Mouse (Mus musculus): ENCODE data around the gene Hoxc5. TPM values are rescaled to one million over a fixed set of nuclear protein-coding genes. Genes with fewer than 3 reads are reported as not detected.

Hoxc5 gene
- polyA plus RNA-seq, 1 experiment from 2014 or later, result 0.27 TPM

DNA sequence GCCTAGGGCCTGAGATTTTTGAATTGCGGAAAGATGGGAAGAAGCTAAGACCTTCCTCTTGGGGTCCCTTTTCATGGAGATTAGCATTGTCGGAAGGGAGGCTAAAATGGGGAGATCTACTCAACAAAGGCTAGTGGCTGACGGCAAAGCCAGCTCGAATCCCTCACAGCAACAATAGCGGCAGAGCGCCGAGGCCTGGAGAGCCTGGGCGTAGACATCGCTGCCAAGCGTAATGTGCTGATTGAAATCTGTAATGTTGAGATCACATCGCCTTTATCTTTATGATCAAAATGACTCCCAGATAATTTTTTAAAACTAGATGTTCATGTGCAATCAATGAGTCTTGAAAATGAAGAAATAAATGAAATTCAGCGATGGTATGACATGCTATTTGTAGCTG, 32.8 kb upstream of the Hoxc5 start:
- 4% methylated on average over 12 of the region's 12 CpGs for WGBS (ENCODE audit: insufficient replicate concordance)
- Histone ChIP-seq H3K9me3 (replicated peaks) (no peaks in the 10 kb centered on the region), H3K36me3 (no peaks in the 10 kb centered on the region), H3K9ac (no peak overlapping the region), H3K27me3 (peaks cover 100% of the 10 kb centered on the region), H3K4me2 (no peak overlapping the region), H3K27ac (no peak overlapping the region), H3K4me3 (replicated peaks) (no peak overlapping the region), H3K4me1 (replicated peaks) (no peaks in the 10 kb centered on the region)
- DNase-seq (no peak), ATAC-seq (ENCODE audit: low read depth) (no peak)

- Histone ChIP-seq H3K27ac (no peak overlapping the region), H3K9me3 (replicated peaks) (no peaks in the 10 kb centered on the region), H3K4me1 (replicated peaks) (no peaks in the 10 kb centered on the region), H3K36me3 (no peaks in the 10 kb centered on the region), H3K27me3 (peaks cover 100% of the 10 kb centered on the region), H3K4me3 (replicated peaks) (no peak overlapping the region), H3K4me2 (no peak overlapping the region), H3K9ac (no peak overlapping the region)
- WGBS (ENCODE audit: insufficient replicate concordance), result 2% methylated on average over 27 of the region's 27 CpGs
- DNase-seq (no peak), ATAC-seq (ENCODE audit: low read depth) (no peak)
Observed at GRCm38 (mm10) chr15:102934897-102935296, 32.3 kb upstream of the Hoxc5 start.

GRCm38 (mm10) chr15:102936279-102936972, 30.8 kb upstream of the Hoxc5 start, which contains the start of gene Hoxc12:
Hoxc12 (plus strand) TSS chr15:102936757.
- WGBS (ENCODE audit: insufficient replicate concordance), result 3% methylated on average over 31 of the region's 31 CpGs
- no peak within 1 kb of the TSS for H3K4me3 ChIP-seq (replicated peaks)
- no peak within 1 kb of the TSS for H3K9ac ChIP-seq
- H3K4me2 ChIP-seq, result no peak within 1 kb of the TSS
- no peak within 1 kb of the TSS for H3K27ac ChIP-seq
- no peaks in the 10 kb centered on the region for H3K9me3 ChIP-seq (replicated peaks)
- no peaks in the 10 kb centered on the region for H3K36me3 ChIP-seq
- H3K27me3 ChIP-seq, result peaks cover 100% of the 10 kb centered on the region
- H3K4me1 ChIP-seq (replicated peaks), result no peaks in the 10 kb centered on the region
- ATAC-seq (ENCODE audit: low read depth) (no peak), DNase-seq (no peak)

DNA sequence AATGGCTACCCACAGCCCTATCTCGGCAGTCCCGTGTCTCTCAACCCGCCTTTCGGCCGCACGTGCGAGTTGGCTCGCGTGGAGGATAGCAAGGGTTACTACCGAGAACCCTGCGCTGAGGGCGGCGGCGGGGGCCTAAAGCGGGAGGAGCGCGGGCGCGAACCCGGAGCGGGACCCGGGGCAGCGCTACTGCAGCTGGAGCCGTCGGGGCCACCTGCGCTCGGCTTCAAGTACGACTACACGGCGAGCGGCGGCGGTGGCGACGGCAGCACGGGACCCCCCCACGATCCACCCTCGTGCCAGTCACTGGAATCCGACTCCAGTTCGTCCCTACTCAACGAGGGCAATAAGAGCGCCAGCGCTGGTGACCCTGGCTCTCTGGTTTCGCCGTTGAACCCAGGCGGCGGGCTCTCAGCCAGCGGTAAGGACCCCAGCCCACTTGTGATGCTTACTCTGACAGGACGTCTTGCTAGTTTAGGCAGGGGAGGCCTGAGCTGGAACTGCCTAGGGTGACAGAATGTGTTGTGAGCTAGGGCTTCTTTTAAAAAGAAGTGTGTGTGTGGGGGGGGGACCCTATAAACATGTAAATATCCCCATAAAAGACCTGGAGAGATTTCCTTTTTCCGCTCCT, 30.1 kb upstream of the Hoxc5 start:
- WGBS (ENCODE audit: insufficient replicate concordance), result 3% methylated on average over 50 of the region's 50 CpGs
- Histone ChIP-seq H3K4me2 (no peak overlapping the region), H3K4me3 (replicated peaks) (no peak overlapping the region), H3K9me3 (replicated peaks) (no peaks in the 10 kb centered on the region), H3K36me3 (no peaks in the 10 kb centered on the region), H3K4me1 (replicated peaks) (no peaks in the 10 kb centered on the region), H3K27me3 (peaks cover 100% of the 10 kb centered on the region), H3K9ac (no peak overlapping the region), H3K27ac (no peak overlapping the region)
- DNase-seq (no peak), ATAC-seq (ENCODE audit: low read depth) (no peak)

DNA sequence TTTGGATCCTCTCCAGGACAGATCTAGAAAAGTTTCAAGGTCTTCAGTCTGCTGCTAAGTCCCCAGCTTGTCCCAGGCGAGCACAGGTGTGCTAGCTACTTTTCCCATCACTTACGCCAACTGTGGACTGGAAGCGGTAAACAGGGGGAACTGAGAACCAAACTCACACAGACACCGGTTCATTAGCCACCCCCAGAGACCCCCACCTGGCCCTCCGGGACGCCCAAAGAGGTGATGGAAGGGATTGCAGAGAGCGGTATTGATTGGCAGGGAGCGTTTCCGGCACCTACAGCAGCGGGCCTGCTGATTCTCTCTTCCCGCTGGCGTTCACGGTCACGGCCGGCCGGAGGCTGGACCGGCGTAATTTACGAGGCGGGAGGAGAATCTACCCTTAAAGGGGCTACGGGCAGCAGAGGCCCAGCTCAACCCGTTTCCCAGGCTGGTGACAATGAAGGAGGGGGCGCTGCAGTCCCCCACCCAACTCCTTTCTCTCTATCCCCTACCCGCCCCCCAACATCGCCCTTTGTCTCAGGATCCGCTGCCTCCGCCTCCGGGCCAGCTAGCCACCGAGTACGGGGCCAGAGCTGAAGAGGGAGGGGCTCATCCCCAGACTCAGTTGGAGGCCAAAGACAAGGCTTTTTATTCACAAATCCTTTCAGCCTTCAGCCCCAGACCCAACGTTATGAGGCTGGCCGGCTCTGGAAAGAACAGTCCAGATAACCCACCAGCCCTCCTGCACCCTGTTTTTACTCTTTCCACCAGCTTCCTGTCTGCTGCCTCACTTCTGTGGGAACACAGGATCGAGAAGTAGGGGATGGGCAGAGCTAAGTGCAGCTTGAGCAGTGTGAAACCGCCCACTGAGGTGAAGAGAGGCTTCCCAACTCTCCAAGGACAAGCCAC, 27.7 kb upstream of the Hoxc5 start:
- peaks cover 100% of the 10 kb centered on the region for H3K27me3 ChIP-seq
- ATAC-seq (ENCODE audit: low read depth) (no peak), DNase-seq (no peak)
- H3K36me3 ChIP-seq, result no peaks in the 10 kb centered on the region
- no peak overlapping the region for H3K4me2 ChIP-seq
- no peak overlapping the region for H3K4me3 ChIP-seq (replicated peaks)
- H3K27ac ChIP-seq, result no peak overlapping the region
- 3% methylated on average over 34 of the region's 34 CpGs for WGBS (ENCODE audit: insufficient replicate concordance)
- no peak overlapping the region for H3K9ac ChIP-seq
- no peaks in the 10 kb centered on the region for H3K4me1 ChIP-seq (replicated peaks)
- H3K9me3 ChIP-seq (replicated peaks), result no peaks in the 10 kb centered on the region

DNA sequence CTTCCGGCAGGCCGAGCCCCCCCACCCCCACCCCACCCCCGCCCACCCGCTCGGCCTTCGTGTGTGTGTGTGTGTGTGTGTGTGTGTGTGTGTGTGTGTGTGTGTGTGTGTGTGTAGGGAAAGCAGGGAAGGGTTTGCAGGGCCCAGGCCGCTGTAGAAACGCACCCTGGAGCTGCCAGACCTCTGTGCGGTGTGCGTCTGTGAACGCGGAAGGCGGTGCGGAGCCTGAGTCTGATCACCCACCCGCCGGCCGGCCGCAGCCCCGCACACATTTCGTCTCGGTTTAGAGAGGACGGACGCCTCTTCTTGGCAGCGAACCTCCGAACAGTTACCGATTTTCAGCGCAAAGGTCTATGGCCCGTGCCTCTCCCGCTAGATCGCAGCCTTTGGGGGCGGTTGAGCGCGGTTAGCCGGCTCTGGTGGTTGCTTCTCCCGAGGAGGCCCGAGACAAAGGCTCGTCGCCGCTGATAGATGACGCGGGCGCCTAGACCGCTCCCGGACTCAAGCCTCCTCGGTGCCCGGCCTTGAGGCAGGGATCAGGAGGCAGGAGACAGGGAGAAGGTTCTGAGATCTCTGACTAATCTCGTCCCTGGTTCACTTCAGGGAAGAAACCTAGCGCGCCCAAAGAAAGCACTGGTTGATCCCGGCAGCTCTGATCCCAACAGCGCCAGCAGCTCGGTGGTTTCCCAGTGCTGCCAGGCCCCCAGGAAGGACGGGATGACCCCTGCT, 24.3 kb upstream of the Hoxc5 start:
- Histone ChIP-seq H3K4me2 (no peak overlapping the region), H3K9me3 (replicated peaks) (no peaks in the 10 kb centered on the region), H3K27ac (no peak overlapping the region), H3K27me3 (peaks cover 100% of the 10 kb centered on the region), H3K36me3 (no peaks in the 10 kb centered on the region), H3K4me1 (replicated peaks) (no peaks in the 10 kb centered on the region), H3K9ac (no peak overlapping the region), H3K4me3 (replicated peaks) (no peak overlapping the region)
- DNase-seq (no peak), ATAC-seq (ENCODE audit: low read depth) (no peak)
- 1% methylated on average over 52 of the region's 53 CpGs for WGBS (ENCODE audit: insufficient replicate concordance)

GRCm38 (mm10) chr15:102943468-102943813, 23.8 kb upstream of the Hoxc5 start:
- H3K4me3 ChIP-seq (replicated peaks), result no peak overlapping the region
- 4% methylated on average over 5 of the region's 5 CpGs for whole genome bisulfite sequencing (ENCODE audit: insufficient replicate concordance)
- H3K4me1 ChIP-seq (replicated peaks), result no peaks in the 10 kb centered on the region
- ATAC-seq (ENCODE audit: low read depth) (no peak), DNase-seq (no peak)
- H3K27ac ChIP-seq, result no peak overlapping the region
- no peaks in the 10 kb centered on the region for H3K9me3 ChIP-seq (replicated peaks)
- H3K9ac ChIP-seq, result no peak overlapping the region
- no peaks in the 10 kb centered on the region for H3K36me3 ChIP-seq
- peaks cover 100% of the 10 kb centered on the region for H3K27me3 ChIP-seq
- no peak overlapping the region for H3K4me2 ChIP-seq

DNA sequence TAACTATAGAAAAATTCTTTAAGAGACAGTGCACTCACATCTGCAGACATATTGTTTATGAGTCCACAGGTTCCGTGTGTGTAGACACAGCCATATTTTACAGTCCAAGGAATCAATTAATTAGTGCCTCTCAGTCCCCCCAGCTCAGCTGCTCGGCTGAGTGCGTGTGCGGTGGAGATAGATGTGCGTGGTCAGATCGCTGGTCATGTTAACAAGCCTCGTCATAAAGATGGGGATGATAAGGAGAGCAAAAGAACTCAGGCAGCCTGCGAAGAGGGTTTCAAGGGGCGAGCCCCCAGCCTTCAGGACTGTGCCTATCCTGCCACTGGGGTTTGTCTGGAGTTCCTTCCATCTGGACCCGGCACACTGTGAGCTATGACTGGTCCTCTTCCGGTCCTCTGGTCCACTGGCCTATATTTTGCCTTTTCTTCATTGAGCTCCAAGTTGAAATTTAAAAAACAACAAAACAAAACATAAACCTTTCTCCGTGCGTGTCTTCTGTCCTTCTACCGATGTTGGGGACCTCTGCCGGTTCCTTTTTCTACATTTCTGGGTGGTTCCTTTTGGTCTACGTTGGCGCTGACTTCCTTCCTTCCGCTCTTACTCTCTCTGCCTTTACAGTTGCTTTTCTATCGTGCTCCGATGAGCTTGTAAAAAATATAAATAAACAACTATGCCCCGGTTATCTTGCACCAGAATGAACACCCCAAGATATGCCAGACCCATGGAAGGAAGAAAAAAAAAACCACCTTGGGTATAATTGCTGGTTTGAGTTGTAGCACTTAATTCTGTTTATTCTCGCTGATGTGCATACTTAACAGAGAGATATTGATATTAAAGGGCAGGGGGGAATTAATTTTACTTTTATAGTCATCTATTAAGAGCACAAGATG, 21.8 kb upstream of the Hoxc5 start:
- Histone ChIP-seq H3K36me3 (no peaks in the 10 kb centered on the region), H3K4me2 (no peak overlapping the region), H3K27me3 (peaks cover 100% of the 10 kb centered on the region), H3K9me3 (replicated peaks) (no peaks in the 10 kb centered on the region), H3K4me1 (replicated peaks) (no peaks in the 10 kb centered on the region), H3K9ac (no peak overlapping the region), H3K4me3 (replicated peaks) (no peak overlapping the region), H3K27ac (no peak overlapping the region)
- 7% methylated on average over 22 of the region's 22 CpGs for WGBS (ENCODE audit: insufficient replicate concordance)
- ATAC-seq (ENCODE audit: low read depth) (no peak), DNase-seq (no peak)

- DNase-seq, result no peak
- ATAC-seq (ENCODE audit: low read depth), result no peak
- Histone ChIP-seq H3K9me3 (replicated peaks) (no peaks in the 10 kb centered on the region), H3K36me3 (no peaks in the 10 kb centered on the region), H3K4me1 (replicated peaks) (no peaks in the 10 kb centered on the region), H3K27ac (no peak overlapping the region), H3K4me2 (no peak overlapping the region), H3K4me3 (replicated peaks) (no peak overlapping the region), H3K27me3 (peaks cover 100% of the 10 kb centered on the region), H3K9ac (no peak overlapping the region)
- whole genome bisulfite sequencing (ENCODE audit: insufficient replicate concordance), result 2% methylated on average over 9 of the region's 9 CpGs
Observed at GRCm38 (mm10) chr15:102947276-102947675, 20.0 kb upstream of the Hoxc5 start.

- 8% methylated on average over 2 of the region's 2 CpGs for WGBS (ENCODE audit: insufficient replicate concordance)
- ATAC-seq (ENCODE audit: low read depth) (no peak), DNase-seq (no peak)
- H3K27me3 ChIP-seq, result peaks cover 100% of the 10 kb centered on the region
- H3K9ac ChIP-seq, result no peak overlapping the region
- no peak overlapping the region for H3K27ac ChIP-seq
- H3K4me1 ChIP-seq (replicated peaks), result no peaks in the 10 kb centered on the region
- no peaks in the 10 kb centered on the region for H3K36me3 ChIP-seq
- H3K9me3 ChIP-seq (replicated peaks), result no peaks in the 10 kb centered on the region
- H3K4me2 ChIP-seq, result no peak overlapping the region
- H3K4me3 ChIP-seq (replicated peaks), result no peak overlapping the region
Observed at GRCm38 (mm10) chr15:102948842-102949241, 18.4 kb upstream of the Hoxc5 start.
